Mouse (Mus musculus): ENCODE measurements around the gene Adnp. TPM values are rescaled to one million over a fixed set of nuclear protein-coding genes. Genes with fewer than 3 reads are reported as not detected.
A peak's percentile ranks its signal among the peaks of the same experiment; 100 is the strongest.

Gene Adnp
- polyA plus RNA-seq, 1 experiment from 2014 or later = 1.0 TPM

- ATAC-seq = no peak
- no peaks in the 10 kb centered on the region for H3K4me1 ChIP-seq (ENCODE audit: control insufficient read depth, insufficient read depth, low read length)
- no peak overlapping the region for H3K27ac ChIP-seq (ENCODE audit: low read length)
- no peaks in the 10 kb centered on the region for H3K36me3 ChIP-seq (ENCODE audit: control insufficient read depth, insufficient read depth, low read length)
- no peaks in the 10 kb centered on the region for H3K9me3 ChIP-seq (ENCODE audit: control insufficient read depth, low read length)
- H3K27me3 ChIP-seq (replicated peaks; ENCODE audit: control insufficient read depth, insufficient read depth, low read length) = no peaks in the 10 kb centered on the region
- no peak overlapping the region for H3K4me2 ChIP-seq (ENCODE audit: low read depth, low read length)
- no peak overlapping the region for H3K9ac ChIP-seq (ENCODE audit: low read depth, low read length)
- H3K4me3 ChIP-seq (ENCODE audit: low read length) = no peak overlapping the region
Measured at GRCm38 (mm10) chr2:168242841-168243240, 35.9 kb upstream of the Adnp start.

- H3K27ac ChIP-seq (ENCODE audit: low read length) = no peak overlapping the region
- H3K4me3 ChIP-seq (ENCODE audit: low read length) = no peak overlapping the region
- H3K4me1 ChIP-seq (ENCODE audit: control insufficient read depth, insufficient read depth, low read length) = no peaks in the 10 kb centered on the region
- ATAC-seq = no peak
- no peak overlapping the region for H3K9ac ChIP-seq (ENCODE audit: low read depth, low read length)
- 85% methylated on average over 4 of the region's 4 CpGs for WGBS
- H3K9me3 ChIP-seq (ENCODE audit: control insufficient read depth, low read length) = no peaks in the 10 kb centered on the region
- 0 out of 2 replicates have a peak, but pooled peaks cover 8% of the 10 kb centered on the region for H3K36me3 ChIP-seq (ENCODE audit: control insufficient read depth, insufficient read depth, low read length)
- H3K4me2 ChIP-seq (ENCODE audit: low read depth, low read length) = no peak overlapping the region
- no peaks in the 10 kb centered on the region for H3K27me3 ChIP-seq (replicated peaks; ENCODE audit: control insufficient read depth, insufficient read depth, low read length)
Measured at GRCm38 (mm10) chr2:168238335-168238734, 31.4 kb upstream of the Adnp start.

GRCm38 (mm10) chr2:168233286-168233685 lies 26.4 kb upstream of the Adnp start:
- H3K4me1 ChIP-seq (ENCODE audit: control insufficient read depth, insufficient read depth, low read length) = peaks cover 26% of the 10 kb centered on the region
- ATAC-seq = no peak
- no peaks in the 10 kb centered on the region for H3K27me3 ChIP-seq (replicated peaks; ENCODE audit: control insufficient read depth, insufficient read depth, low read length)
- H3K4me3 ChIP-seq (ENCODE audit: low read length) = no peak overlapping the region
- H3K4me2 ChIP-seq (ENCODE audit: low read depth, low read length) = no peak overlapping the region
- H3K9ac ChIP-seq (ENCODE audit: low read depth, low read length) = no peak overlapping the region
- no peaks in the 10 kb centered on the region for H3K9me3 ChIP-seq (ENCODE audit: control insufficient read depth, low read length)
- H3K36me3 ChIP-seq (ENCODE audit: control insufficient read depth, insufficient read depth, low read length) = 0 out of 2 replicates have a peak, but pooled peaks cover 8% of the 10 kb centered on the region
- WGBS = 86% methylated on average over 5 of the region's 5 CpGs
- no peak overlapping the region for H3K27ac ChIP-seq (ENCODE audit: low read length)

GRCm38 (mm10) chr2:168231471-168231829 lies 24.5 kb upstream of the Adnp start:
- no peaks in the 10 kb centered on the region for H3K9me3 ChIP-seq (ENCODE audit: control insufficient read depth, low read length)
- peak overlapping the region; percentile 85 for H3K4me3 ChIP-seq (ENCODE audit: low read length)
- 50% methylated on average over 33 of the region's 33 CpGs for WGBS
- peaks cover 30% of the 10 kb centered on the region for H3K4me1 ChIP-seq (ENCODE audit: control insufficient read depth, insufficient read depth, low read length)
- H3K4me2 ChIP-seq (ENCODE audit: low read depth, low read length) = peak overlapping the region; percentile 98
- H3K27me3 ChIP-seq (replicated peaks; ENCODE audit: control insufficient read depth, insufficient read depth, low read length) = no peaks in the 10 kb centered on the region
- no peak; the same call in 1 of the 2 replicates for ATAC-seq
- no peak overlapping the region for H3K27ac ChIP-seq (ENCODE audit: low read length)
- H3K36me3 ChIP-seq (ENCODE audit: control insufficient read depth, insufficient read depth, low read length) = 0 out of 2 replicates have a peak, but pooled peaks cover 8% of the 10 kb centered on the region
- H3K9ac ChIP-seq (ENCODE audit: low read depth, low read length) = peak overlapping the region; percentile 94

- Histone ChIP-seq H3K4me3 (ENCODE audit: low read length) (peak overlapping the region; percentile 85), H3K9ac (ENCODE audit: low read depth, low read length) (peak overlapping the region; percentile 94), H3K4me2 (ENCODE audit: low read depth, low read length) (peak overlapping the region; percentile 98), H3K9me3 (ENCODE audit: control insufficient read depth, low read length) (no peaks in the 10 kb centered on the region), H3K27ac (ENCODE audit: low read length) (peak overlapping the region; percentile 83), H3K36me3 (ENCODE audit: control insufficient read depth, insufficient read depth, low read length) (0 out of 2 replicates have a peak, but pooled peaks cover 8% of the 10 kb centered on the region), H3K27me3 (replicated peaks; ENCODE audit: control insufficient read depth, insufficient read depth, low read length) (no peaks in the 10 kb centered on the region), H3K4me1 (ENCODE audit: control insufficient read depth, insufficient read depth, low read length) (peaks cover 30% of the 10 kb centered on the region)
- 2% methylated on average over 97 of the region's 105 CpGs for WGBS
- ATAC-seq = peak; percentile 75
Measured at GRCm38 (mm10) chr2:168230773-168231470, 24.0 kb upstream of the Adnp start.

- 0 out of 2 replicates have a peak, but pooled peaks cover 8% of the 10 kb centered on the region for H3K36me3 ChIP-seq (ENCODE audit: control insufficient read depth, insufficient read depth, low read length)
- peak; percentile 88 for ATAC-seq
- H3K4me3 ChIP-seq (ENCODE audit: low read length) = peak within 1 kb of the TSS; percentile 85
- no peaks in the 10 kb centered on the region for H3K9me3 ChIP-seq (ENCODE audit: control insufficient read depth, low read length)
- peak within 1 kb of the TSS; percentile 98 for H3K4me2 ChIP-seq (ENCODE audit: low read depth, low read length)
- H3K4me1 ChIP-seq (ENCODE audit: control insufficient read depth, insufficient read depth, low read length) = peaks cover 30% of the 10 kb centered on the region
- H3K9ac ChIP-seq (ENCODE audit: low read depth, low read length) = peak within 1 kb of the TSS; percentile 94
- H3K27me3 ChIP-seq (replicated peaks; ENCODE audit: control insufficient read depth, insufficient read depth, low read length) = no peaks in the 10 kb centered on the region
- peak within 1 kb of the TSS; percentile 83 for H3K27ac ChIP-seq (ENCODE audit: low read length)
- under 1% methylated on average over 66 of the region's 73 CpGs for WGBS
Measured at GRCm38 (mm10) chr2:168230026-168230728, 23.3 kb upstream of the Adnp start, which contains the start of the genes Gm20716, Dpm1 and Mocs3. Gm20716 (minus strand) TSS chr2:168230364. Dpm1 (minus strand) TSS chr2:168230591. Mocs3 (plus strand) TSS chr2:168230622.

GRCm38 (mm10) chr2:168229116-168230025 lies 22.5 kb upstream of the Adnp start:
- 18% methylated on average over 41 of the region's 41 CpGs for WGBS

GRCm38 (mm10) chr2:168223326-168223725 lies 16.4 kb upstream of the Adnp start:
- no peak overlapping the region for H3K4me2 ChIP-seq (ENCODE audit: low read depth, low read length)
- H3K36me3 ChIP-seq (ENCODE audit: control insufficient read depth, insufficient read depth, low read length) = peaks cover 10% of the 10 kb centered on the region
- no peak for ATAC-seq
- H3K9ac ChIP-seq (ENCODE audit: low read depth, low read length) = no peak overlapping the region
- peaks cover 4% of the 10 kb centered on the region; the same call in 1 of the 2 replicates for H3K4me1 ChIP-seq (ENCODE audit: control insufficient read depth, insufficient read depth, low read length)
- H3K27me3 ChIP-seq (replicated peaks; ENCODE audit: control insufficient read depth, insufficient read depth, low read length) = no peaks in the 10 kb centered on the region
- H3K27ac ChIP-seq (ENCODE audit: low read length) = no peak overlapping the region
- H3K9me3 ChIP-seq (ENCODE audit: control insufficient read depth, low read length) = no peaks in the 10 kb centered on the region
- no peak overlapping the region for H3K4me3 ChIP-seq (ENCODE audit: low read length)
- 87% methylated on average over 6 of the region's 6 CpGs for WGBS

More at GRCm38 (mm10) chr2:168229116-168230025, 22.5 kb upstream of the Adnp start:
- ATAC-seq = peak; percentile 32
- Histone ChIP-seq H3K4me1 (ENCODE audit: control insufficient read depth, insufficient read depth, low read length) (peaks cover 30% of the 10 kb centered on the region), H3K27me3 (replicated peaks; ENCODE audit: control insufficient read depth, insufficient read depth, low read length) (no peaks in the 10 kb centered on the region), H3K9me3 (ENCODE audit: control insufficient read depth, low read length) (no peaks in the 10 kb centered on the region), H3K9ac (ENCODE audit: low read depth, low read length) (peak overlapping the region; percentile 94), H3K4me3 (ENCODE audit: low read length) (peak overlapping the region; percentile 85), H3K4me2 (ENCODE audit: low read depth, low read length) (peak overlapping the region; percentile 74), H3K27ac (ENCODE audit: low read length) (peak overlapping the region; percentile 83; the same call in 1 of the 2 replicates), H3K36me3 (ENCODE audit: control insufficient read depth, insufficient read depth, low read length) (peaks cover 9% of the 10 kb centered on the region)

Data from intestine, embryonic 16.5 days (tissue).